Mouse (Mus musculus) right cerebral cortex, postnatal 4 days (tissue): Measurements from ENCODE around the gene Ddn.

Source experiments
- DNase-seq: peaks from one replicate; pipeline ENCODE4 v3.0.0-alpha.2; 2022

Gene Ddn

DNA sequence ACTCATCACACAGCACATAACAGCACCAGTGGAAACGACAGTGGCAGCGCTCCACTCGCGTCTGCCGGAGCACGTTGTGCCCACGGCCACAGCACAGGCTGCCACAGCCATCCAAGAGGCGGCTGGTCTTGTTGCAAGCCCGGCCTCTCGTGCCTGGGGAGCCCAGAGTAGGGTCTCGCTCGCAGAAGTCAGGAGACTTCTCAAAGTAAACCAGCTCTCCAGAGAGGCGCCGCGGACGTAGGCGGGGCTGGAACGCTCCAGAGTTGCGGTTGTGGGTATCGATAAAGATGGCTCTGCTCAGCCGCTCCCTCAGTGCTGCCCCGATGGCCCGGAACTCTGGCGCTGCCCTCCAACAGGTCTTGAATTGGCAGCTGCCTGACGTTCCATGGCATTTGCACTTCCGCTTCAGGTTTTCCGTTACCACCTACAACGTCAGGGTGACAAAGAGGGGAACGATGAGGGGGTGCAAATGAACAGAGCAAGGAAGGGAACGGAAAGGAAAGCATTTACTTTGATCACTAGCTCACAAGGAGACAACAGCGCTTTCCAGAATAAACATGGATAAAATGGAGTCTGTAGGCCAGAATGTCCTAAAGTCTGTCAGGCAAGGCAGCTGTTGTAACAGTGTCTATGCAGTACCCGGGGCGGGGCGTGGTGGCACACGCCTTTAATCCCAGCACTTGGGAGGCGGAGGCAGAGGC is 36.6 kb downstream of the Ddn start:
- DNase-seq = no peak

GRCm38 (mm10) chr15:98771813-98772425 is 37.4 kb downstream of the Ddn start:
- no peak for DNase-seq

DNA sequence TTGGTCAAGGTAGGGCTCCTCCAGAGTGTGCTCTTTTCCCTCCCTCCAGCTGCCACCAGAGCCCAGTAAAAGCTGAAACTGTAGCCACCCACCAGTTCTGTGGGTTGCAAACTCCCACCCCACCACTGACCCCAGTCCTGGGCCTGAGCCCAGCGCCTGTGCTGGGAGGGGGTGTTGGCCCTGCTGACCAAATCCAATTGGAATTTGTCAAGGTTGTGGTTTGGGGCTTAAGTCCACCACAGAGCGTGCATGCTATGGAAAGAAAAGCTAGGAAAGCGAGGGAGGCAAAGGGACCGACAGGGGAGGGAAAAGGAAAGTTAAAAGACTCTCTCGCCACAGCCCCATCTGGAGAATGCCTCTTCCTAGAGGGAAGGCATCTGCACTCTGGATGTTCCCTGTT is 41.0 kb downstream of the Ddn start:
- DNase-seq = no peak

DNA sequence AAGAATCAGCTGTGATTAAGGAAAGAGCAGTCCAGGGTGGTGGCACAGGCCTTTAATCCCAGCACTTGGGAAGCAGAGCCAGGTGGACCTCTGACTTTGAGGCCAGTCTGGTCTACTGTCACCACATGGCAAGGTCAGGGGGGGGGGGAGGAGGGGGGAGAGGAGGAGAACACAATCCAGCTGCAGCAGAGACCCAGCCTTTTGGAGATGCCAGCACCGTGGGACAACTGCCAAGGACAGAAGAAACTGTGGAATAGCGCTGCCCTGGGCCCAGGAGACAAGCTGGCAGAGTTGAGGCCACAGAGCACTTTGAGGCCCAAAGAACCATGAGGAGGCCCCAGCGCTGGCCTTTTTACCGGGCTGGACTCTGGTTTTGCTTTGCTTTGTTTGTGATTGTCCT is 43.4 kb downstream of the Ddn start:
- no peak for DNase-seq

DNA sequence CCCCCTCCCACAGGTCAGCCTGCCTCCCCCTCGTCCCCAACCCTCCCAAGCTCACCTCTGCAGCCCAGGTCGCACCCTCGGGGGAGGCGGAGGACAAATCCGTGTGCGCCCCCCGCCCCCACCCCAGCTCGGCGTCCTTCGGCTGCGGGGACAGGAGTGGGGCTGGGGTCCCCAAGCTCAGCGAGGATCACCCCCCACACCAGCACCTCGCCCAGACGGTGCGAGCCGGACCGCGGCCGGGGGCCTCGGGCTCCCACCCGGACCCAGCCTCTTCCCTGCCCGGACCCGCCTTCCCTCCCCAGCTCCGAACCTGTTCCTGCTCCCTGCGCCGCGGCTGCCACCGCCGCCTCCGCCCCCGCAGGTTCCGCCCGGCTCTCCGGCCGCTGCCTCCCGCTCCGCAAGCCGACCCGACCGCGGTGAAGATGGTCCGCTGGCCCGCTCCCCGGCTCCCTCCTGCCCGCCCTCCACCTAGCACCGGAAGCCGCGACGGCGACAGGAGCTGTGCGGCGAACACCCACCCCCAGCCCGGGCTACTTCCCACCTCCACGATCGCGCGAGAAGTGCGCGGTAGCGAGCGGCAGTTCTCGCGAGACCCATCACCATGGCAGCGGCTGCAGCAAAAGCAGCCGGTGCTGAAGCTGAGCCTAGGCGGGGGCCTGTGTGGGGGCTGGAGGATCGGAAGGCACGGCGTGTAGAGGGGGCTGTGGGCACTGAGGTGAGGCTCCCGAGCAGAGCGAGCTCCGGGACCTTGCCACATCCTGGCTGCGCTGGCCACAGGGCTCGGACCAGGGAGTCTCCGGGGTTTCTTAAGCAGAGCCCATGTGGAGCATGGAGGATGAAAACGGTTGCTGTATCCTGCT is 46.4 kb downstream of the Ddn start, which contains the start of gene Arf3:
TSS of gene Arf3 (minus strand) at position 545 of the 860 bp plus-strand sequence.
- DNase-seq = peak; percentile 94

DNA sequence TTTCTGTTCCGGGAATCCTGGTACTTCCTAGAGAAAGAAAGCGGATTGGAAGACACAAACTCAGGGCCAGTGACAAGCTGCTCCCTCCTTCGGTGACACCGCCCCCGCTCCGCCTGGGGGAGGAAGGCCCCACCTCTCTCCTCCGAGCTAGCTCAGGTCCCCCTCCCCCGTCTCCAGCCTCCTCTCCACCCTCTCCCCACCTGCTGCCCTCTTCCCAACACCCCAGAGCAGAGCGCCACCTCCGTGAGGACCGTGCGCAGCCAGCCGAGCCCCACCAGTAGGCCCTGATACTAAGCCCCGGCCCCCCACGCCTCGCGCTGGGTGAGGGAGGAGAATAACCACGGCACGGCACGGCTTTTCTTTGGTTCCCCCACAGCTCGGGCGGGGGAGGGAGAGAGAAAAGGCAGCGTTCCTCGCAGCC is 47.1 kb downstream of the Ddn start:
- peak; percentile 73 for DNase-seq

- DNase-seq = no peak
Measured at GRCm38 (mm10) chr15:98754125-98754524, 55.2 kb downstream of the Ddn start.
